Mouse (Mus musculus): ENCODE results near the gene Apol9a.
"Not testable (repeated sequence)": the region's sequence is repeated elsewhere in the genome, so short reads cannot be mapped to it uniquely, and the experiment has no call there.

The Apol9a gene

DNA sequence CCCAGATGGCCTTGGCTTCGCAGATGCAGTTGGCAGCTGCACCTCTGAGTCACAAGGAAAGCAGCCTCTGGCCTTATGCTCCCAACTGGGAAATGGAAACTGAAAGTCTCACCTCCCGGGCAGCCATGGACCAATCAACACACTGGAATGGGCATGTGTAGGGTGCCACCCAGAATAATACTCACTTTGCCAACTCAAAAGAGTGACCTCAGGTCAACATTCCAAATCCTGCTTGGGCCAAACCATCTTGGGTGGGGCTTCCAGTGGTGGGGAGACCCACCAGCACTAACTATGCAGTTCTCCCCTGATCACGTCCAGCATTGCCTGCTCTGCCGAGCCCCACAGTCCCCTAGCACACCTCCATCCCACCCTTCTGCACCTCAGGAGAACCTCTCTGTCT is at the start of gene Apol9a:
TSS of gene Apol9a (minus strand) at position 101 of the 400 bp plus-strand sequence.
- CTCF ChIA-PET, result not testable (repeated sequence)

DNA sequence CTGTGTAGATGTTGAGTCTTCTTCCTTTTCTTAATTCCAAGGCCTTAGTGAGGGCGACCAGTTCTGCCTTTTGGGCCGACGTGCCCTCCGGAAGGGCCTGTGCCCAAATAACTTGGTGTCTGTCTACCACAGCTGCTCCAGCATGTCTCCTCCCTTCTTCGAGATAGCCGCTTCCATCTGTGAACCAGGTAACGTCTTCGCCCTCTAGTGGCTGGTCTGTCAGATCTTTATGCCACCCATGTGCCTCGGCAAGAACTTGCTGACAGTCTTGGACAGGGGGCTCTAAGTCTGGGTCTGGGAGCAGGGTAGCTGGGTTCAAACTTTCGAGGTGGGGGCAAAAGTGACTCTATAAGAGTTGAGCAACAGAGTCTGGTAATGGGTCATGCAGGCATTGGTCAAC is 39.0 kb upstream of the Apol9a start:
- CTCF ChIA-PET, result not testable (repeated sequence)

DNA sequence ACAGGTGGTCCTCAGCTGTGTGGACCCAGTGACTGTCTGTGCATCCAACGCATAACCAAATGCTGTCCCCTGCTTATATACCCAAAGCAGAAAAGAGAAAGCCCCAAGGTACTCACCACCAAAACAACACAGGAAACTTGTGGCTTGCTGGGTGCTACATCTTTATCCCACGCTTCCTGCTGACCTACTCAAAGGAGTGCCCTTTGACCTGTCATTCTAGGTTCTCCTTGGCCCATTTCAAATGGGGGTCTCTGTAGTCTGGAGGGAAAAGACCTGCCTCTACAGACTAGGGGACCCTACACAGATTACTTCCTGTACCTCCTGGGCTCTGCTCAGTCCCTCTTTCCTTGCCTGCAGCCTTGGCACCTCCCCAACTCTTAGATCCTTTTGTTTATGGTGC is 36.5 kb upstream of the Apol9a start, which contains the start of gene Apol7b:
TSS of gene Apol7b (minus strand) at position 101 of the 400 bp plus-strand sequence.
- CTCF ChIA-PET, result not testable (repeated sequence)

DNA sequence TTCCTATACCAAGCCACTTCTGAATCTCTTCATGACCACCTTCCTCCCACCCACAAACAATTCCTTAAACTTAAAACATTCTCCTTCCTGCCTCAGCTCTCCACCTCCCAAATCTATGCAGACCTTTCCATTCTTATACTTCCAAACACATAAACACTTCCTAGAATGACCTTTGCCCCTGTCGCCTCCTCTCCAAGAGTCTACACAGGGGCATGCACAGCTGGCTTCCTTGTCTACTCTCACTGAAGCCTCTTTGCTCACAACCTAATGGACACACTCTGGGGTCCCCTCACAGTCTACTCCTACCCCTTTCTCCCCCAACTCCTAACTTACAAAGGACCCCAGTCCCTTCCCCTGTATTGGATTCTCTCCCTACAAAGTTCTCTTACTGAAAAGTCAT is 34.7 kb upstream of the Apol9a start:
- CTCF ChIA-PET, result not testable (repeated sequence)

DNA sequence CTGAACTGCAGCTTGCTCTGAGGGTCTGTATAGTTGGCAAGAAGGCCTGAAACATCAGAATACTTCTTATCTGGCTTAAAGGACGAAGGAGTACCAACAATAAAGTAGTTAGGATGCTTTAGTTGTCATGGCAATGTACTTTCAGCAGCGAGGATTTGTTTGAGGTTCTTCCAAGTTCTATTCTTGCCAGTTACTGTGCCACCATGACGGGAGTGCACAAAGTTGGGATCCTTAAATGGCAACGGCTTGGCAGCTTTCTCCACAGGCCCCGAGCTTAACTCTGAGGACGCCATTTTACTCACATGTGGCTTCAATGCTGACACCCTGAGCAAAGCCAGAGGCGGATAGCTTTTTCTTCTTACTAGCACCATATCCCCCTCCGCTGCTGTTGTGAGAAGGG is 33.8 kb upstream of the Apol9a start:
- CTCF ChIA-PET, result not testable (repeated sequence)

DNA sequence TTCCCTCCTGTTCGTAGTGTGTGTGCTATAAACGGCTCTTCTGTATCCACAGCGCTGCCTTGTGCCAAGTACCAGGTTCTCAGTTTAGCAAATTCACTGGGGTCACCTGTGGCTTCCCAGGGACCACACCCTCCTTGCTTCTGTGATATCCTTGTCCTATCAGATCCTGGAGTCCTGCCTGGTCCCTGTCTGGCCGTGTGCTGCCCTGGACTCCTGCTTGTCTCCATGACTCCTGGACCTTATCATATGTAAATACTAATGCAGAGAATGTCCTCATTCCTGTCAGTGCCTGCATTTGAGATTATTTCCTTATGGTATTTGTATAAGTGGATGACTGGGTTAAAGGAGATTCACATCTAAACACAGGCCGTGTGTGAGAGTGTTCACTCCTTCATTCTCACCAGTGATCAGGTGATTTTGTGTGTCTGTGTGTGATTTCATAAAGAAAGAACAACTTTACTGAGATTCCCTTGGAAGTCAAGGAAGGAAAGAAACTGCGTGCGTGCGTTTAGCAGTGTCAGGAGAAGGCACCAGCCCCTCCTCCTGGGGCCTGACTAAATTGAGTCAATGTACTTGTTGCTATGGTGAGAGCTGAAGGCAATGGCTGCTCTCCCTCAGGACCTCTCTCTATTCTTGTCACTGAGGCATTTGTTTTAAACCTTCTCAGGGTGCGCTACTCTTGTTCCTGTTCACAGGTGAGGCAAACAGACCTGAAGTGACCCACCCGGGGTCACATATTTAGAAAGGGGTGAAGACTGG is 17.9 kb upstream of the Apol9a start:
- CTCF ChIA-PET, result not testable (repeated sequence)

DNA sequence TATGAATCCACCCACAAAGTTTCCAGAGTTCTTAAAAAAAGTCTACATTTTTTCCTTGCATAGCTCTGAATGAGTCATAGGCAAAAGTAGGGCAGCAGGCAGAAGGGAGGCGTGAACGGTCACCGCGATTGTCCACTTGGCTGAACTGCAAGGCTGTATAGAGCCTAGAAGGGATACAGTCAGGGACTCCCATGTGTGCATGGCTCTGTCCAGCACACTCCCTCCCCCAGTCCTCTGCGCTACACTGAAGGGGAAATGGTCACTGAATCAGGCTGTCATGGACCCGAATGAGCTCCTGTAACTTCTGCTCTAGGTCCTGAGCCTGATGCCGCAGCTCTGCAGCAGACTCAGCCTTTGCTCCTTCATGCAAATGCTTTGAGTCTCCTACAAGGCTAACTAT is 12.0 kb upstream of the Apol9a start:
- CTCF ChIA-PET, result not testable (repeated sequence)

DNA sequence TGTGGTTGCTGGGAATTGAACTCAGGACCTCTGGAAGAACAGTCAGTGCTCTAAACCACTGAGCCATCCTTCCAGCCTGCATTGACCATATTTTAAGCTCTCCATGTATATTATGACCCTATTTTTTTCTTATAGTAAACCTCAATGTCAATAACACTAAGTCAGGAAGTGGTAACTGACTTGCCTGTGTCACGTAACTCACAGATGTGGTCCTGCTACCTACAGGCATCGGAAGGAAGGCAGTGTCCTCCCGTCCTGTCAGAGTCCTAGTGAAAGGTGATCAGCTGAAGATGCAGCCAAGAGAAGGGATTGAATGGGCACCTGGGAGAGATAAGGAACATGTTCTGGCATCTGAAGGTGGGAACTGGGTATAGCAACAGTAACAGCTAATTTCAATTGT is 8.7 kb upstream of the Apol9a start:
- CTCF ChIA-PET, result not testable (repeated sequence)

DNA sequence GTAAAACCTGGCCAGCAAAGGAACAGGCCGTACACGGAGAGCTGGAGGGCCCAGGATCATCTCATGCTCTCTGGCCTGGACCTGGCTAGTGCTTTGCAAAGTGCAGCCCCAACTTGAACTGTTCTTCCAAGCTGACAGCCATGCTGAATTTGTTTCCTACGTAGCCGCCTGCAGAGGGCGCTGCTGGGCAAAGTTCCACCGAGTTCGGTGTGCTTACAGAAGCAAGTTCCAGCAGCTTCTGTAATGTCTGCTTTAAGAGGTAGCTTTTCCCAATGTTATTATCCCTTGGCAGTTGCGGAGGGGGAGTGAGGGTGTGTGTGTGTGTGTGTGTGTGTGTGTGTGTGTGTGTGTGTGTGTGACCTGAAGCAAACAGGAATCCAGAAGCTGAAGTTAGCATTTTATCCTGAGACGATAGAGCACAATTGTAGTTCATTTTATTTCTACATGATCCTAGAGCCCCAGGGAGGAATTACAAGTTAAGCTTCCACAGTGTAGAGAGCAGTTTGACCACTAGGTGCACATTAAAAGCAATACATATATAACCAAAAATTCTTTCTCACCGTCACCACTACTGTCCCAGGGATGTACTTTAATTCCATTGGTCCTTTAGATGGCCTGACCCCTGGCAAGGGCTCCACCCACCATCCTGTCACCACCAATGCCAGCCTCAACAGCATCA is 5.9 kb upstream of the Apol9a start:
- CTCF ChIA-PET, result not testable (repeated sequence)

DNA sequence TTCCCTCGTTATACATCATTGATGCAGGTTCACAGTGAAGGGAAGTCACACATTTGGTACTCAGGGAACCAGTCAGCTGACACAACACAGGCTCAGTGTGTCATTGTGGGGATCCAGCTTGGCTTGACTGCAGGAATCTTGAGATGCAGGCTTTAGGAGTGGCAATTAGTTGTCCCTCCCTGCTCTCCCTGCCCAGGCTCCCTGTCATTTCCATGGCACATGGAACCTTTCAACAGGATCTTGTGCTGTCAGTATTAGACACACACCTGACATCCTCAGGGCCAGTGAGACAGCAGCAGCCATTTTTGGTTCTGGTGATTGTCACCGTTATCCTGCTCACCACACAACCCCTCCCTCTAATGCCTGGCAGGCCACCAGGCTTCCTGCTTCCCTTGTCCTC is 4.7 kb upstream of the Apol9a start:
- CTCF ChIA-PET, result not testable (repeated sequence)

DNA sequence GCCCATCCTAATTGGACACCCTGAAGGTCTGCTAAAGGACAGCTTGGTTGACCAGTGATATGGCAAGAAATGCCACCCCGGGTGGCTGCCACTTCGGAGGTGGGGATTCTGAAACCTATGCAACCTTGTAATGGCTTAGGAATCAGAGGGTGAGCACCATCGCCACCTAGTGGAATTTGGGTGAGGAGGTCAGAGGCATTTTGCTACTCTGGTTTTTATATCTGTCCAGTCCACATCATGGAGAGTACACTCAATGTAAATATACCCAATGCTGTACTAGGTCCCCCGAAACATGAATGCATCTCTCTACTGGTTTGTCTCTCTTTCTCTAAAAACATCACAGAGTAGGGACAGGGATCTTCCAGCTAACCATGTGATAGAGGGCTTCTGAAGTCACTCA is 1.8 kb upstream of the Apol9a start:
- CTCF ChIA-PET, result not testable (repeated sequence)

DNA sequence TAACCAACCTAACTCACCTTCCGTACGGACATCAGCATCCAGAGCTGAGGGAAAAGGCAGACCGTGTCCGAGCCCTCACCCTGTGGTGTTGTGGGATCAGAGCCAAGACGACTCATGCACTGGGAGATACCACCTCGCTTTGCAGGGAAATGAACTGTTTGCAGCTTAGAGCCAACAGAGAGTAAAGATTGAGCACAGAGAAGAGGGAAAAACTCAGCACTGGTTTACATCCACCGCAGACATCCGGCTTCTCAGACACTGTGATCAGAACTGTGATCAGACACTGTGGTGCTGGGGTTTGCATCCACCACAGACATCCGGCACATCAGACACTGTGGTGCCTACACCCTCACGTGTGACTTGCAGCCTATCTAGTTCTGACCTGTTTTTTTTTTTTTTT is 4.6 kb downstream of the Apol9a start:
- CTCF ChIA-PET, result not testable (repeated sequence)

DNA sequence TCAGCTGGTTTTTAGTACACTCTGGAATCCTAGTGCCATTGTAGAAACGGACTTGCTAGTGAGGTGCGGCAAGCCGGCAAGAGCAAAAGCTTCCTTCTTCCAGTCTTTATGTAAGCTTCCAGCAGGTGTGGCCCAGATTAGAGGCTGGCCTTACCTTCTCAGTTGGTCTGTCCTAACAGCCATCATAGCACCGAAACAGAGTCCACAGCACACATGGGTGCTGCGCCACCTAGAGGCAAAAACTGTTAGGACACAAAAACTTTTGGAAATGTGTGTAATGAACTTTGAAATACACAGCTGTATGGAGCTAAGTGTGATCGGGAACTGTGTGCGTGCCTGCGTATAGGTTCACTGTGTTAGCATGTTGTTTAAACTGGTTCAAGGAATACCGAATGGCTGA is 11.9 kb downstream of the Apol9a start, which contains the start of gene Apol7a:
TSS of gene Apol7a (minus strand) at position 84 of the 400 bp plus-strand sequence.
- CTCF ChIA-PET, result not testable (repeated sequence)

DNA sequence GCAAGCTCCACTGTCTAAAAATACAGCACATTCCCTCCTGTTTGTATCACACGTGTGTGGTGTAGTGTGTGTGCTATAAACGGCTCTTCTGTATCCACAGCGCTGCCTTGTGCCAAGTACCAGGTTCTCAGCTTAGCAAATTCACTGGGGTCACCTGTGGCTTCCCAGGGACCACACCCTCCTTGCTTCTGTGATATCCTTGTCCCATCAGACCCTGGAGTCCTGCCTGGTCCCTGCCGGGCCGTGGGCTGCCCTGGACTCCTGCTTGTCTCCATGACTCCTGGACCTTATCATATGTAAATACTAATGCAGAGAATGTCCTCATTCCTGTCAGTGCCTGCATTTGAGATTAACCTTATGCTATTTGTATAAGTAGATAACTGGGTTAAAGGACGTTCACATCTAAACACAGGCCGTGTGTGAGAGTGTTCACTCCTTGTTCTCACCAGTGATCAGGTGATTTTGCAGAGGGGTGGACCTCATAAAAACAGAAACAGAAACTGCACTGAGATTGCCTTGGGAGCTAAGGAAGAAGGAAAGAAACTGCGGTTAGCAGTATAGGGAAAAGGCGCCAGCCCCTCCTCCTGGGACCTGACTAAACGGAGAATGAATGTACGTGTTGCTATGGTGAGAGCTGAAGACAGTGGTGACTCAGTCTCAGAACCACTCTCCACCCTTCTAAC is 13.3 kb downstream of the Apol9a start:
- CTCF ChIA-PET, result not testable (repeated sequence)

DNA sequence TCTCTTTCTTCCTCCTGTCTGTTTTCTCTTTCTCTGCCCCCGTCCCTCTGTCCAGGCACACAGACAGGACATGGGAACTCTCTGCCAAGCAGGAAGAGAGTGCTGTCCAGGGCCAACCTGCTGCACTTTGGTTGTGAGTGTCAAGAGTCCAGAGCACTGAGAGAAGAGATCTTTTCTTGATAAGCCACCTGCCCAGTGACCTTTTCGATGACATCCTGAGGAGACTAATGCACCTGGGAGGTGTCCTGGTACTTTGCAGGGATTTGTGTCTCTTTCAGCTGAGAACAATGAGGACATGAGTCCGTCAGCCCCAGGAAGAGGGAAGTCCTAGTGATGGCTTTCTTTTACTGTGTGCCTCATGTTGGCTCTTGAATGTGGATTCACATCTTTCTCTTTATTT is 17.1 kb downstream of the Apol9a start:
- CTCF ChIA-PET, result not testable (repeated sequence)

DNA sequence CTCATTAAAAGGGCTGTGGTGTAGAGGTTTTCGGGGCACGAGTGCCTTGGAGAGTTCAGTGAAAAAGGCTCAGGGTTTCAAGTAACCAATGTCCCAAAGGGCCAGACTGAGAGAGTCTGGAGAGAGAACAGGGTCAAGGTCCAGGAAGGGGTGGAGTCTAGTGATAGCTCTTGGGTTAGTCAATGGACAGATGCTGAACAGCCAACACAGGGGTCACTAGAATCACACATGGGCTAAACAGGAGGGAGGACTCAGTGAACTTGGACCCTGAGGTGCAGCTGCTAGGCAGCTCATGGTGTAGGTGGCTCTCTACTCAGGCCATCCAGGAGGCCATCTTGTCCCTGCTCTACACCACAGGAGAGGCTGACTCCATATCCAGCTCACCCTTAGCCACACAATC is 23.5 kb downstream of the Apol9a start:
- CTCF ChIA-PET, result no interaction called here

DNA sequence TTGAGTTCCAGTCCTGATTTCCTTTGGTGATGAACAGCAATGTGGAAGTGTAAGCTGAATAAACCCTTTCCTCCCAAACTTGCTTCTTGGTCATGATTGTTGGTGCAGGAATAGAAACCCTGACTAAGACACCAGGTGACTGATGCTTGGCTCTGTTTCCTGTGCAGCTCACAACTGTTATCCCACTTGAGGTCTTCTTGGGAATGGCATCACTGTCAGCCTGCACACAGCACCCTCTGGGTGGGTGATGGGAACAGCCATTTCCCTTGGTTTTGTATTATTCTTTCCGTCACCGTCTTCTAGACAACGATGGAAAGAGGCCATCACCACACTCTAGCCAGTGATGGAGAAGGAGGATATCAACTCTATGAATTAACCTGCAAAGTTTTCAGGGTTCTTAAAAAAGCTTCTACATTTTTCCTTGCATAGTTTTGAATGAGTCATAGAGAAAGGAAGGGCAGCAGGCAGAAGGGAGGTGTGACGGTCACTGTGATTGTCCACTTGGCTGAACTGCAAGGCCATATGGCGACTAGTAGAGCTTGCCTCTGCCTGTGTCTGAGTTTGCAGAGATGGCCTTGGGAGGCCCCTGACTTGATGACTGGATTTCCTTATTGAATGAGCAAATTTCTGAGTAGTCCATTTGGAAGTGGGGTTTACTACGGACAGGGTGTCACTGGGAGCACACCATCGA is 26.4 kb downstream of the Apol9a start:
- CTCF ChIA-PET, result no interaction called here

DNA sequence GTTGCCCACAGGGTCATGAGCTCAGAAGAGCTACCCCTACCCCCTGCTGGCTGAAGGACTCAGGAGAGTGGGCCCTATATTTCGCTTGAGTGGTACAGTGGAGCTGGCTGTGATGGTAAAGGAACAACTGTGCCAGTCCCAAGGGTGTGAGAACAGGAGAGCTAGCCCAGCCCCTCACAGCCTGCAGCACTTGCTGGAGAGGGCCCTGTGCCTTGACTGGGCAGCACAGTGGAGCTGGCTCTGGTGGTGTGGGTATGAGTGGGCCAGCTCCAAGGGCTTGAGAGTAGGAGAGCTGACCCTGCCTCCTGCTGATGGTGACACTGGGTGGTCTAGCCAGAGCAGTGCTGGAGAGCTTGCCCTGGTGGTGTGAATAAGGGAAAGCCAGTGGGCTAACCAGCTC is 28.1 kb downstream of the Apol9a start:
- CTCF ChIA-PET, result no interaction called here

DNA sequence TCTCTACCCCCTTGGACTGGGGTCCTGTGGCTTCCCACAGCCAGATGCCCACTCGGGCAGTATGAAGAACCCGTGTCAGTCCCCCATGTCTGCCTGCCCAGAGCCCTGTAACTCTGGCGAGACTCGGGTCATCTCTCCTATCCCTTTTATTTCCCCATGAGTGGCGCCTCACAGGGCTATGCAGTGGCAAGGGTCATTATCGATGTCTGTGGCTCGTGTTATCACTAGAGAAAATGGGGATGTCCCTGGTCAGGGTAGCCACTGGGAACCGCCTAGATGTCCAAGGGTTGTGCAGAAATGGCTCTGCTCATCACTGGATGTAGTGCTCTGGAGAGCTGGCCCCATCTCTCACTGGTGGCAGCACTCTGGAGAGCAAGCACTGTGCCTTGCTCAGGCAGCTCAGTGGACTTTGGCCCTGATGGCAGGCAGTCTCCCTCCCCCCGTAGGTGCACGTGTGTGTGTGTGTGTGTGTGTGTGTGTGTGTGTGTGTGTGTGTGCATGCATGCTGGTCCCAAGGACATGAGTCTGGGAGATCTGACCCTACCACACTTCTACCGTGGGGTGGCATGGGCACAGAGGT is 28.6 kb downstream of the Apol9a start:
- CTCF ChIA-PET, result no interaction called here

DNA sequence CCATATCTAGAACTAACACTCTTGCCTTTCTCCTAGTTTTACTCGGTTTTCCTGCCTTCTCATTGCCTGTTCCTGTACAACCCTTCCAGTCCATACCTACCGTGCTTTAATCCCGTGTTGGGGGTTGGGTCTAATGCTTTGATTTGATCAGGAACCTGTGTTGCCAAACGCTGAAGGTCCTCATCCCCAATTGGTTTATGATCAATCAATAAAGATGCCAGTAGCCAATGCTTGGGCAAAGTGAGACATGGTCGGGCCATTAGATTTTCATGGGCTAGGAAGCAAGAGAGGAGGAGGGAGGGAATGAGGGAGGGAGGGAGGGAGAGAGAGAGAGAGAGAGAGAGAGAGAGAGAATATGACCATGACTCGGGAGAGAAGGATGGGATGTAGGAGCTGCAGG is 29.5 kb downstream of the Apol9a start:
- CTCF ChIA-PET, result no interaction called here

DNA sequence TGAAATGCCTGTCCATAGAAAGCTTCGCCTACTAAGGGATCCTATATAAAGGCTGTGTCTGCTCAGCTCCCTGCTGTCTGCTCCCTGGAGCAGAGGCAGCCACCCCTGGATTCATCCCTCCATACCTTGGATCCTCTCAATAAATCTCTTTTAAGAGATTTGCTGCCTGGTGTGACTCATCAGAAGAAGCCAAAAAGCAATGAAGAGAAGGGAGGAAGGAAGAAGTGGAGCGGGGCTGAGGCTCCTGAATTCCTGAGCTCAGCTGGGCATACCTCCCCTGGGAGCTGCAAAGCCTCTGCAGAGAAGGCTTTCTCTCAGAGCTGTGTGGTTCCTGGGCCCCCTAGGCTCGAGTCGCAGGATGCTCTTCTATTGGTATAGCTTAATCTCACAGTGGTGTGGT is 31.0 kb downstream of the Apol9a start:
- CTCF ChIA-PET, result no interaction called here

DNA sequence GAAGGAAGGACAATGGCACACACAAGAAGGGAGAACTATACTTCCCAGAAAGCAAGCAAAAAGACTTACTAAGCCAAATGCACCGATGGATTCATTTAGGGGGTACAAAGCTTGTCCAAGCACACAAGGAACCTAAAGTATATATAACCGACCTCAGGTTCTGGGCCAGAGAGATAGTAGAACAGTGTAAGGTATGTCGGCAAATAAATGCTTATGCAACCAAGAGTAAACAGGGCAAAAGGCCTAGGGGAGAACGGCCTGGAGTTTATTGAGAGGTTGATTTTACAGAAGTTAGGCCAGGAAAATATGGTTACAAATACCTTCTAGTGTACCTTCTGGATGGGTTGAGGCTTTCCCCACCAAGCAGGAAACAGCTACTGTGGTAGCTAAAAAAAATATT is 33.5 kb downstream of the Apol9a start:
- CTCF ChIA-PET, result no interaction called here
